Mouse (Mus musculus): ENCODE measurements around the gene Ralgps1.

Ralgps1 gene

DNA sequence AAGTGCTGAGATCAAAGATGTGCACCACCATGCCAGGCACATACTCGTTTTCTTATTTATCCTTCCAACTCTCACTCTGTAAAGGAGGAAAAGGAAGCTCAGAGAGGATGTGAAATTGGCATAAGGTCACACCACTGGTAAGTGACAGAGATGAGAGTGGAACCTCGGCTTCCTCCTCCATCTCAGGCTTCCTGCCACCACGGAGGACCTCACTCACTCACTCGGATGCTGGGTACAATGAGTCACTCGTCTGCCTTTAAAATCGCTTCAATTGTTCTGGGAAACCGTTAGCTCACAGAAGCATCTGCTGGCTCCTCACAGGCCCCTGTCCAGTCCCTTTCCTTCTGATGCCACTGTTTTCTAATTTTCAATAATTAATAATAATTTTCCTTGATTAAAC, 194.8 kb downstream of the Ralgps1 start:
- no peak for DNase-seq (ENCODE audit: low spot score)

DNA sequence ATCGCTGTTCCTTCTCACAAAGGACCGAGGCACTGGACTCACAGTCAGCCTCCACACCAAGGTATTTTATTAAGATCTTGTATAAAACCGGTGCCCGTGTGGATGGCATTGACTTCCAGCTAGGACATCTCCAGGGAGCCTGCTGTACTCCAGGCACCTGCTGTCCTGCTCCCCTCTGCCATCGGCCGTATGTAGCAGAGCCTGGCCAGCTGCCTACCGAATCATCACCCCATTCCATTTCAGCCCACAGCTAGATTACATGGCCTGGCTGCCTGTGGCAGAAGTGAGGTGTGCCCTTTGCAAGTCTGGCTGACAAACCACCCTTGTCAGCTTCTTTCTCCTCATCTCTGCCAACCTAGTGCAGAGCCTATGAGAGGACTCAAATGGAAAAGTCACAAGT, 197.6 kb downstream of the Ralgps1 start:
- DNase-seq (ENCODE audit: low spot score) = no peak

DNA sequence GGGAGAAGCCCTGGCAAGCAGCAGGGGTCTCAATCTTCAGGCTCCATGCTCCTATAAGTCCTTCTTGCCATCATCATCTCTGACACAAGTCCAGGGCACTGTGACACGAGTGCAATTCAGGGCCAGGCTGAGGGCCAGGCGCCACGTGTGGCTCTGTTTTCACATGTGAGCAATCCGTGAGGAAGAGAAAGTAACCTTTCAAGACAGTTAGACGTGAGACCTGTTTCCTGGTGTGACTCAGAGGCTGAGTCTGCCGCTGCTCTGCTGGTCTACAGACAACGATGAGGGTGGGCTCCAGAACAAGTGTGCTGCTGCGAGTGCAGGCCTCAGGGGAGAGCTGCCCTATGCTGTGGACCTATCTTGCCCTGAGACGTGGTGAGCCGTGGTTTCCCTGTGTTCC, 198.2 kb downstream of the Ralgps1 start:
- no peak for DNase-seq (ENCODE audit: low spot score)

DNA sequence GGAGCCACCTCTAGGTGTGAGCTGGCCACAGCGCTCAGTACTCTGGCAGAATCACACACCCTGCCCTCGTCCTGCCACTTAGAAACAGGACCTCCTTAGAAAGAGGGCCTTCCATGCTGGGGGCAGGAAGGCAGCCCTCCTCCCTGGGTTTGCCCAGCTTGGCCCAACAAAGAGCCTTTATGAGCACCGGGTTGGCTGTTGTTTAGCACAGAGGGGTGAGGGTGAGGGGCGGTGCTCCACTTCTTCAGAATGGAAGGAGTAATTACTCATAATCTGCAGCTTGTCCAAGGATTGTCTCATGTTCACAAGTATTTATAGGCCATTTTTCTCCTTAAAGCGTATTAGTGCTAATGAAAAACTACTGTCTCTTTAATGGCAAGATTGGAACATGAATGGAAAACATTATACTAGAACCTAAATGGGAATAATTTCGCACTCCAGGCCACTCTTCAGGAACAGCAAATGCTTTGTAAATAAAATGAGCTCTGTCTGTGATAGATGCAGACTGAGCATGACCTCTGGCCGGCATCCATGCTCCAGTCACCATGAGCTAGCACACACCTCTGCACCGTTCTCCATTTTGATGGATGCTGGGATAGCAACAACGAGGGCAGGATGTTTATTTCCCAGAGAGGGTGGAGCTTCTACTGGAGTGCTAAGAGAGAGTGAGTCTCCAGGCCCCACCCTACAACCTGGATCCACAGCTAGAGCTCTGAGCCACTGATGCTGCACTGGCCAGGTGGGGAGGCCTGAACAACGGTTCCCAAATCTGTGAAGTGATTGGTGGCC, 200.3 kb downstream of the Ralgps1 start:
- DNase-seq (ENCODE audit: low spot score) = no peak

DNA sequence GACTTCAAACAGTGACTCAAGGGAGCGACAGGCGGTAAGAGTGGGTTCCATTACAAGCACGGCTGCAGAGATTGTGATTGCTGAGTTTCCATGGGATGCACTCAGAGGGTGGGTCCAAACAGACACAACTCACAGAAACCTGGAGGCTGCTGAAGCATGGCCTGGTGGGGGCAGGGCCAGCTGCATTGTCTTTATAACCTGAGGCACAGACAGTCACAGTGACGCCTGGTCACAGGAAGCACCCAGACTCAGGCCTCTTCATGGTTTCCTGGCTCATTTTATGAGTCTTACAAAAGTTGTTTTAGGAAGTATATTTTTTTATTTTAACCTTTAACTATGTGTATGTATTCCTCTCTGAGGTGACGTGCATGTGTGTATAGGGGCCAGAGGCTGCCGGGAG, 201.8 kb downstream of the Ralgps1 start:
- no peak for DNase-seq (ENCODE audit: low spot score)

DNA sequence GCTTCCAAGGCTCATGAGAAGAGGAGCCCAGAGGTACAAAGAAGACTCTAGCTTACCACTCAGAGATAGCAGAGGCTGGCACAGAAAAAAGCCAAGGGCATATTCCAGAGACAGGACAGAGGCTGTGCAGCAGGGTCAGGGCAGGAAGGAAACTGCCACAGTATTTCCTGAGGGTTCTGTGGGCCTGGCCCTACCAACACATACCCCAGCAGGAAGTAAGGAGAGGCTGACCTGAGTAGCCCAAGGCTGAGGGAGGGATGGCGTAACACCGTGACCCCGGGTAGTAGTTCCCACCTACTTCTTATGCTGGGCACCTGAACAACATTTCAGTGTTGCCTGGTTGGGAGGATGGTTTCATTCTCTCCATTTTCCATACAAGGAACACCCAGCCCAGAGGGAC, 204.2 kb downstream of the Ralgps1 start:
- no peak for DNase-seq (ENCODE audit: low spot score)

DNA sequence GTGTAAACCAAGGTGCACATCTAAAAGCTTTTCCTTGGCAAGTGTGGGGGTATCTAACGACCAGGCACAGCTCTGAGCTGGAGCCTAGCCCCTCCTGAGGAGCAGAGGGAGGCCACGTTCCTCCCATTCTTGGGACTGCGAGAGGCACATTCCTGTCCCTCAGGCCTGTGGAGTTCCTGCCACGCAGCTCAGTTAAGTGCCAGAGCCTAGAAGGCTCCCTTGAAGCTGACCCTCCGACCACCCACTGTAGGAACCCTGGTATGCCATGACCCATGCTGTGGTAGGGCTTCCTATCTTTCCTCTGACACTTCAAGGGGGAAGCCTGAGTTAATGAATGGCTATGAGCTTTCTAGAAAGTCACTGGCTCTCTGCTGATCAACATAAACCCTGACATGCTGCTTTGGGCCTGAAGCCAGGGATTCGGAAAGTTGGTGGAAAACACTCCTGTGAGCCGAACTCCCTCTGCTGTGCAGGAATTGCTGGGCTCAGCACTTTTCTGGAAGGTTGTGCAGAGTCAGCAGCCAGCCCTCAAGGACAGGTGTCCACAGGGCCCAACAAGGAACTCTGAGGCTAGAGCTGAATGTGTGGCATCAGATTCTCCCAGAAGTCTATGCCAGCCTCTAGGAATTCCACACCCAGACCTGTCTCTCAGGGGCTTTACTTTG, 205.4 kb downstream of the Ralgps1 start:
- DNase-seq (ENCODE audit: low spot score) = no peak

DNA sequence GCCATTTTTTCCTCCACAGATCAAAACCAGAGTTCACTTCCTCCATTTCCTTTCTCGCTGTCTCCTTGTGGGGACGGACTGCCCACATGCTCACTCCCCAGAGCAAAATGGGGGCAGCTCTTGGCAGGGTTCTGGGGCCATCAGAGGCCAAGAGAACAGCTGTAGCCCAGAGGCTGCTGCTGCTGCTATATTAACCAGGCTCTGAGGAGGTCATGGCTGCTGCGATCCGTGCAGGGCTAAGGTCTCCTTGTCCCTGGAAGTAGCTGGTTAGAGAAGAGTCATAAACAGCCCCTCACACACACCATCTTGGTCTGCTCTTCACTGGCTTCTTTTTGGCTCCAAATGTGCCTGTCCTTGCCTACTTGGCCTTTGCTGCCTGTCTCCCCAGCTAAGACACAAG, 206.1 kb downstream of the Ralgps1 start:
- DNase-seq (ENCODE audit: low spot score) = no peak

DNA sequence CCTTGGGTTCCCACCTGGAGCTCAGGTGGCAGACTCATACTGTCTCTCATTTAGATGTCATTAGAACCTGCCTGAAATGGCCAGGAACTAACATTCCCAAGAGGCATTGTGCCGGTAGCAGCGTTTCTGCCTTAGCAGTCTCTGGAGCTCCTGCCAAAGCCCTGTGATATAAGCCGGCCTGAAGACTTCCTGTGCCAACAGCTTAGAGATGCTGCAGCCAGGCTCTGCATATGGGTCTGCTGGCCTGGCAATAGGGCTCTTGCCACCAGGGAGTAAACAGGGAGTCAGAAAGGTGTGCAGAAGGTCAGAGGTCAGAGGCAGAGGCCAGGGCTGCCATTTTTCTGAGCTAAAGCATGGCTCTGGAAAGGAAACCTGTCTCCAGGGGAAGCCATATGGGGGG, 206.6 kb downstream of the Ralgps1 start:
- no peak for DNase-seq (ENCODE audit: low spot score)

DNA sequence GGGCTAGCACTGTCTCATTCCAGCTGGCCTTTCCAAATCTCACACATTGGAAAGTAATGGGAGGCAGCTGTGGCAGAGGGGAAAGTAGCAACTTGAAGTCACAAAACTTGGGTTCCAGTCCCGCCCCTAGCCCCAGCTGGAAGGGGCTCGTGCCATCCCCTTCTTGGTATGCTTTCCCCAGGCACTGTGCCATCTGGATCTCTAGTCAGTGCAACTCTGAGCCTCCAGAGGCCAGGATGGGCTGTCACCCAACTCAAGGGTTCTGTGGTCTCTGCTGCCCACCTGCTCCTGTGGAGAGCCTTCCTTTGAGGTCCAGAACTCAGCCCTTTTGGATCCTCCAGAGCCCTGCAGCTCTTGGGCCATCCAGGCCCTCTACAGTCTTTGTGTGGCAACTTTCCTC, 209.2 kb downstream of the Ralgps1 start:
- DNase-seq (ENCODE audit: low spot score) = no peak

DNA sequence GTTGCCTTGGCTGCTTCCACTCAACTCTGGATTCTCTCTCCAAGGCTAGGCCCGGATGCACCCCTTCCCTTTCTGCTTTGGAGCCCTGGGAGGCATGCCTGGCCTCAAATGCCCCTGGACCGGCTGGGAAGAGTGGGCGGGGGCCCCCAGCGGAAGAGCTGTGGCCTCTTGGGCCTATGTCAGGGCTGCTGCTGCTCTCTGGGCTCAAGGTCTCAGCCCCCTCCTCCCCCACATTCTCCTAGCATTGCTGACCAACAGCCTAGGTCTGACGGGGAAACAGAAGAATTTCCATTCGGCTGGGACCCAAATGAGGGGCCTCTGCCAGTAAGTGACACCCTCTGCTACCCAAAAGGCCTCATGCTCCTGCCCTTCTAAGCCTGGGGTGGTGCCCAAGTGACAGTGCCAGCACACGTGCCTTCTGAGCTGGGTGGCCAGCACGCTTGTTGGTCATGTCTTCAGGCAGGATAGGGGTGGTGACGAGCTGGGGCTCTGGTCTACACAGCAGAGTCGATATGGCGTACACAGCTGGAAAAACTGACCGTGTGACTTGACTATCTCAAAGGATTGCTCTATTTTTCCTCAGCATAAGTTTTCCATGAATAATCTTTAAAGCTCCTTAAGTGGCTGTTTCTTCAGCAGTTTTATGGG, 210.8 kb downstream of the Ralgps1 start:
- peak; percentile 55 for DNase-seq (ENCODE audit: low spot score)

DNA sequence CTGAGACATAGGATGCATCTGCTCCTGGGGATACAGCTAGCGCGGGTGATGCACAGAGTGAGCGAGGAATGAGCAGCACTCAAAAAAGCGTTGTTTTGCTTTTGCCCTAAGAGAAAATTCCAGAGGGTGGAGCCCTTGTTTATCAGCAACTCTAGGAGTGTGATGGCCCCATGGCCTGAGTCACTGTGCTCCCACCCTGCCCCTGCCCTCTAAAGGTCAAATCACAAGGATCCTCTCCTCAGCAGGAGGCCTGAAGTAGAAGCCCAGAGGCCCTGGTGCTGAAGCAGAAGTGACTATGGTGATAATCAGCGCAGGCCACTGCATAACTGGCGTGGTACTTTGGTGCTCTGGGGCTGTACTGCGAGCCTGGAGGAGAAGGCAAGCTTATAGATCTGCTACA, 211.7 kb downstream of the Ralgps1 start:
- no peak for DNase-seq (ENCODE audit: low spot score)

DNA sequence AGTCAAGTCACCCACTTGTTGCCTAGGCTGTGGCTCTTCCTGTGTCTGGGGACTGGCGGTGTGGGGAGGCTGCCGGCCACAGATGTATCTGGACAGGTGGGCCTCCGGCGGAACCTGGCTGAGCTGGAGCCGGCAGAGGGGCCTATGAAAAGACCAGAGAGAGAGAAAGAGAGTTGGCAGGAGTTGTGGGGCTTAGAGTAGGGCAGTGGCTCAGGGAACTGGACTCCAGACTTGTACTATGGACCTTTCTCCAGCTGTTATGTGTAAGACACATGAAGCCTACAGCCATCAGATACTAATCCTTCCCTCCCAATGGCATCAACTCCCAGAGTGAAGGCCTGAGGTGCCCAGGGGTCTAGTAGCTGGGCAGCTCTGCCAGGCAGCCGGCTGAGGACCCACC, 212.4 kb downstream of the Ralgps1 start:
- DNase-seq (ENCODE audit: low spot score) = no peak

DNA sequence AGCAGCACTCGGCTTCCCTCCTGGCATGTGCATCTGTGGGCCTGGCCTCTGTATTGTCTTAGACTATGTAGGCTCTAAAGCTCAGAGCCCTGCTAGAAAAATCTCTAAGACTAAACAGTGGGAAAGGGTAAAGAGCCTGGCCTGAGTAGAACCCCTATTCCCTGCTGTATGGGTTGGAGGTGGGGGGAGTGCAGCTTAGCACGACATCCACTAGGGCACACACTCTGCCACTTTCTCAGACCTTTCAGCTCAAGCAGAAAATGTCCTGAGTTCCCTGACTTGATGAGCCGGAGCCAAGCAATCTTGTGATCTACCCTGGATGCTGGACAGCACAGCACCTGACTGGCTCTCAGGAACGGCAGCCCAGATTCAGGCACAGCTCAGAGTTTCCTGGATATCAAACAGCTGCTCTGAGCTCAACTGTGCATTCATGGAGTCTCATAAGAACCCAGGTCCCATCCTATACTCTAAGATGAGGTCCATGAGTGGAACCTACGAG, 215.0 kb downstream of the Ralgps1 start:
- DNase-seq (ENCODE audit: low spot score) = no peak

DNA sequence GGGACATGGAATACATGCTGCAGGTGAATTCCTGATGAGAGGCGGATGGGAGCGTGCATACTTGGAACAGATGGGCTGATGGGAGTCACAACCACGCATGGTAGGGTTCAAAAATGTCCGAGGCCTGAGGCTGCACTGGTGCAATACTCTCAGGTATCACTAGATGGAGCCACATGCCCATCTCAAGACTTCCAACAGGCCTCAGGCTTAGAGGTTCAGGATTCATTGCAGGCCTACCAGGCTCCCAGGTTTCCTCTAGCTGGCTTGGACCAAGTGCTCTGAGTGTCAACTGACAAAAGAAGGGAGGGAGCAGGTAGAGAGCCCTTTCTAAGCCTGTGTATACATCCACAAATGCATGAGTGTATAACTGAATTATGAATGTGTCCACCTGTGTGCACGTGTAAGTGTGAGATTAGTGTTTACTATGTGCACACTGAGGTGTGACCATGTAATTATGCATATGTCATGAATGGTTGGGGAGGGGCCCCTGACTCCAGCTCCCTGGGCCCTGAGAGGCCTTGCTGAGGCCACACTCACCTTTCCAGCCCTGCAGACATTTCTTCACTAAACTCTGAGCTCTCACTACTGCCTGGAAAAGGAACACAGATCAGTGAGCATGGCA, 216.4 kb downstream of the Ralgps1 start:
- peak; percentile 66 for DNase-seq (ENCODE audit: low spot score)

DNA sequence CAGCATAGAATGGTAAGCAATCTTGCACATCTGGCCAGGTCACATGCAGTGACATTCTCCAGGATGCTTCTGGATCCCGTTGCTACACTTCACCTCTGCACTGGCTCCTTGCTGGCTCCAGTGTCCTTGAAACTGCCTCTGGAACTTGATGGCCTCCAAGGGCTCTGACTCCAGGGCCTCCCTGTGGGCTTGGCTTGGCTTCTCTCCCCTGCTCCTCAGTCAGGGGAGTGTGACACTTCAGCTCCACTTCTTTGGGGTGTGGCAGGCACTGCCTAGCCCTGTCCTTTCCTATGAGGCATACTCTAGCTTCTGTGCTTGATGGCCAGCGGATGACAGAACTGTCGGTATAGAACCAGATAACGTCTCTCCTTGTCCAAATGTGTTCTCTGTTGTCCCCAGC, 224.3 kb downstream of the Ralgps1 start:
- no peak for DNase-seq (ENCODE audit: low spot score)

DNA sequence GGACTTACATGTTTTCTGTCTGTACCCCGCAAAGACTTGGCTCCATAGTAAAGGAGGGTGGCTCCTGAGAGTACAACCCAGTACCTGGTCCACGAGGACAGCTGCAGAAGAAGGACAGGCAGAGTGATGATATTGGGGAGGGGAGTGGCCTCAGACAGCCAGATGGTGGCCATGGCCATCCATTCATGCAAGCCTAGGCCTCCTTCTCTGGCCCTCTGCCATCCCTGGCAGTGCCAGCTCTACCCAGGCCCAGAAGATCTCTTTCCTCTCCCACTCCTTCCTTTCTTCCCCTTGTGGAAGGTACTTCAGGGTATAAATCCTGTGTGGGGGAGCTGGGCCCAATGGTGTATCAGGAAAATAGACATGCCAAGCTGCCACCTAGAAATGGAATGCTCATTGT, 228.0 kb downstream of the Ralgps1 start:
- DNase-seq (ENCODE audit: low spot score) = no peak

DNA sequence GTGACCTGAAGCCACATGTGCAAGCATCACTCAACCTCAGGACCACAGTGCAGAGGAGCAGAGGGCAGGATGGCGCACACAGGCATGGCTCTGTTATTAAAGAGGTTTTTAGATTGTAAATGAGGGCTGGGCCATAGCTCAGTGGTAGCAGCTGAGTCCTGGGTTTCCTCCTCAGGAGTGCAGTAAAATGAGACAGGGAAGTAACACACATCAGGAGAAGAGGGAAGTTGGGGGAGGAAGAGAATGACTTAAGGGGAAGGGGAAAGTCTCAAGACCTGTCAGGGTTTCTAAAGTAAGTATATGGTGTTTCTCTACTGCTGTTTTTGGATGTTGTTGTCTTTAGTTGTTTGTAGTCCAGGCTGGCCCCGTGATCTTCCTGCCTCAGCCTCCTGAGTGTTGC, 232.8 kb downstream of the Ralgps1 start:
- no peak for DNase-seq (ENCODE audit: low spot score)

DNA sequence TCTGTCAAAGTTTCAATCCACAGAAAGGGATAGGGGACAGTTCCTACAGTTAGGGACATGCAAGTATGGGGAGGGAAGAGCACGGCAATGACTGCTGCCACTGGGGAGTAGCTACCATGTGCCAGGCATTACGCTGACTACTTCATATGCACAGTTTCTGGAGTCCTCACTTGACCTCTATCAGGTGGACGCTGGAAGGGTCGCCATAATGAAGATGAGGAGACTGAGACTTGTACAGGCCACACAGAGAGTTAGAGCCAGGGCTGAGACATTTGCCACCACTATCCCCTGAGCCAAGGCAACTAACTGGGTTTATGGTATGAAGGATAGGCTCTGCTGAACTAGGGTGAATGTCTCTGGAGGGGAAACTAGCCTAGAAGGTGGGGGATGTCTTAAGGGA, 233.6 kb downstream of the Ralgps1 start:
- no peak for DNase-seq (ENCODE audit: low spot score)

DNA sequence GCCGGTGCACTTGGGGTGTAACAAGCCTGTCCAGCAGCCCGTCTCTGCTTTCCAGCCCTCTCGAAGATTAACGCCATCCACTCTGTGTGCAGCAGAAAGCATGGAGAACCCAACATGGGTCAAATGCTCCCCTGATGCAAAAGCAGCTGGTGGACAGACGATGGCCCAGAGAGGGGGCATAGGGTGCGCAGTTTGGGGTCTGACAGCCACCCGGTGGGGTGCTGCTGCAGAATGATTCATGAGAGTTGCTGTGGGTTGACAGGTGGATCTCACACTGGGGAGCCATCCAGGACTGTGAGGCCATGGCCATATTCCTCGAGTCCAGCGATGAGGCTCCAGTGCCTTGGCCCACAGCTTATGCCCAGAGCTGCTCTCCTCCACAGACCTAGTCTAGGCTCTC, 234.0 kb downstream of the Ralgps1 start:
- DNase-seq (ENCODE audit: low spot score) = no peak

DNA sequence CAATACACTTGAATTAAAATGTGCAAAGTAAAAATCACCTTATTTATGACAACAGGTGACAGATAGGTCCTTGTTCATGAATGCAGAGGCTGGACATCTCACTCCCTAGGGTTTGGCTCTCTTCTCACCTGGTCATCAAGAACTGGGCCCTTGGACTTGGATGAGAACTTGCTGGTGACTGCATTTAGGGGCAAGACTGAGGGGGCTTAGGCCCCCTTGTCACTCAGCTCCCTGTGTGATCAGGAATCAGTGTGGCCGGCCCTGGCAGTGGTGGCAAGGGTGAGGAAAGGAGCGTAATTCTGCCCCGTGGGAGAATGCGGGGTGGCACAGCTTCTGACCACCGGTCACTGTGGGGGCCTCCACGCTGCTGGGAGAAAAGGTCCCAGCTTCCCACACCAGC, 234.9 kb downstream of the Ralgps1 start:
- DNase-seq (ENCODE audit: low spot score) = no peak

DNA sequence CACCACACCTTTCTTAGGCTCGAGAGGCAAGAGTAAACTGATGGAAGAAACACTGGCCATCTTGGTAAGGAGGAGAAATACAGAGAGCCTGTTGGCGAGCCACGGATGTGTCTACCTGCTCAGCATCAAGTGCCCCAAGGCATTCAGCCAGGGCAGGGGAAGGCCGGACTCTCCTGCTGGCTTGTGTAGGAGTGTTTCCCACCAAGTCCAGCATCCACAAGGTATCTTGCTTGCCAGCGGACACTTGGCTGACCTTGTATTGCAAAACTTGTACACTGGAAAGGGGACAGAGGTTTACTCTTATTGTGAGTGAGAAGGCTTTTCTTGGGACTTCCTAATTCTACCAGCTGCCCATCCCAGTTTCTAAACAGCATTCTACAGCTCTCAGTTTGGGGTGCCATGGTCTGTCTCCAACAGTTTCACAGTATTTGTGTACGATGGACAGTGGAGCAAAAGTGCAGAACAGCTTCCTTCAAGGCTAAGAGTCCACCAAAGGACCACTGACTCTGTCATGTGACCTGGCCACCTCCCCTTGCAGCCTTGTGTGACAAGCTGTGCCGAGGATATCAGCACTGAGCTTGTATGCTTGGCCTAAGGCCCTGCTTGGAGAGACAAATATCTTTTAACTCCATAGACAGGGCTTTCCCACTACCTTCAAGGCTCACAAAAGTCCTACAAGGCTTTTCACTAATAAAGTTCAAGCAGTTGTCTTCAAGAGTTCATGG, 236.4 kb downstream of the Ralgps1 start:
- no peak for DNase-seq (ENCODE audit: low spot score)
